Mouse (Mus musculus) adipocyte (in vitro differentiated cells): Measurements from ENCODE around the gene 5031439G07Rik.

ENCODE experiments used
- DNase-seq: peaks from one replicate; pipeline ENCODE4 v3.0.0-alpha.2; 2016; ENCODE audit warnings: low spot score

5031439G07Rik gene

GRCm38 (mm10) chr15:84994498-84994897 lies 6.1 kb upstream of the 5031439G07Rik start:
- no peak for DNase-seq

GRCm38 (mm10) chr15:84989771-84990170 lies 1.4 kb upstream of the 5031439G07Rik start:
- no peak for DNase-seq

GRCm38 (mm10) chr15:84989098-84989497 lies 747 bp upstream of the 5031439G07Rik start:
- DNase-seq: no peak

GRCm38 (mm10) chr15:84987020-84987815 lies 1.1 kb downstream of the 5031439G07Rik start:
- DNase-seq: peak; percentile 28

GRCm38 (mm10) chr15:84986171-84987019 lies 2.0 kb downstream of the 5031439G07Rik start:
- no peak for DNase-seq

GRCm38 (mm10) chr15:84985516-84986160 lies 2.7 kb downstream of the 5031439G07Rik start:
- DNase-seq: no peak

- no peak for DNase-seq
These were observed 4.6 kb downstream of the 5031439G07Rik start for GRCm38 (mm10) chr15:84983721-84984120.

GRCm38 (mm10) chr15:84982888-84983287 lies 5.5 kb downstream of the 5031439G07Rik start:
- peak; percentile 34 for DNase-seq

GRCm38 (mm10) chr15:84981609-84982313 lies 6.6 kb downstream of the 5031439G07Rik start:
- no peak for DNase-seq

- DNase-seq: peak; percentile 18
These were observed 12.6 kb downstream of the 5031439G07Rik start for GRCm38 (mm10) chr15:84975729-84976128.

GRCm38 (mm10) chr15:84973544-84973871 lies 14.8 kb downstream of the 5031439G07Rik start:
- no peak for DNase-seq

GRCm38 (mm10) chr15:84972860-84973543 lies 15.3 kb downstream of the 5031439G07Rik start:
- DNase-seq: no peak

- no peak for DNase-seq
These were observed 19.8 kb downstream of the 5031439G07Rik start for GRCm38 (mm10) chr15:84968534-84968933.

GRCm38 (mm10) chr15:84965575-84966360 lies 22.6 kb downstream of the 5031439G07Rik start:
- DNase-seq: peak; percentile 66

- DNase-seq: no peak
These were observed 23.6 kb downstream of the 5031439G07Rik start for GRCm38 (mm10) chr15:84964771-84965170.

GRCm38 (mm10) chr15:84962518-84962917 lies 25.8 kb downstream of the 5031439G07Rik start:
- DNase-seq: peak; percentile 48

GRCm38 (mm10) chr15:84960692-84961091 lies 27.7 kb downstream of the 5031439G07Rik start:
- no peak for DNase-seq

GRCm38 (mm10) chr15:84959891-84960290 lies 28.5 kb downstream of the 5031439G07Rik start:
- DNase-seq: no peak

GRCm38 (mm10) chr15:84958331-84958730 lies 30.0 kb downstream of the 5031439G07Rik start:
- no peak for DNase-seq

- DNase-seq: peak; percentile 54
These were observed 30.5 kb downstream of the 5031439G07Rik start for GRCm38 (mm10) chr15:84957851-84958250.
